Mouse (Mus musculus): ENCODE data around the gene Gm49361.

Gm49361 gene

DNA sequence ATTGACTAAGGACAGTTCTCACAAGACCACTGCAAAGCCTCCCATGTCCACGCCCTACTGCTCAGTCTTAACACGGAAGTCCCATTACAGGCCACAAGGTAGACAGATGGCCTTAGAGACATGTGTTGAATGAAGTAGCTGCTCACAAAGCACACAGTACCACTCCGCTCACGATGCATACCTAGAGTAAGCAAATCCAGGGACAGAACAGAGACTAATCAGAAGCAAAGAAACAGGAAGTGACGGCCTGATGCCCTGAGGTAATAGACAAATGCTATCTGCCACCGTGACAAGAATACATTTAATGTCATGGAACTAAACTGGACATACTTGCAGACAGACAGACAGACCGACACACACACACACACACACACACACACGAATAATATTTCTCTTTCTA lies 5.3 kb downstream of the Gm49361 start:
- POLR2A ChIA-PET: interaction anchor here in 2 of 4 experiments (0.6 to 1.4 kb wide), 3 partner anchors 8 to 47 kb away, joined by 3 to 5 read pairs (median 3); no protein-coding TSS in a partner anchor
- CTCF ChIA-PET: no interaction called here

DNA sequence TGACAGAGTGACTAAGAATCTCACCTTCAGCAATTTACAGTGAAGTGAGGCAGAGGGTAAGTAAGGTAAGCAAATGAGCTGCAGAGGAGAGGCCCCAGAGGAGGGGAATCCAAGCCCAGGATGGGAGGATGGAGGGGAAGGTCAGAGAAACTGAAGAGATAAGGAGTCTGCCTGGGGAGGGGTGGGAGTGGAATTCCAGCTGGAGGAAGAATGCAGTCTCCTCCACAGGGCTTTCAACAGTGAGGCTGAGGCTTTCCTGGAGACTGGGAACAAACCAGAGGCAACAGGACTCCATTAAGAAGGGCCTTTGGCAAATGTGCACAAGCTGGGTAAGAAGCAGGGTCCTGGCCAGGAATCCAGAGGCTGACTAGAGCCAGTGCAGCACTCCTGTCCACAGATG lies 8.8 kb downstream of the Gm49361 start:
- ChIA-PET POLR2A (interaction anchor here in 1 of 4 experiments (0.6 to 2.0 kb wide), 5 partner anchors 11 to 176 kb away, joined by 3 to 7 read pairs (median 4); no protein-coding TSS in a partner anchor), CTCF (interaction anchor here in 2 of 4 experiments (0.5 to 1.1 kb wide), 2 partner anchors 265 to 302 kb away, joined by 3 to 4 read pairs; no protein-coding TSS in a partner anchor)

DNA sequence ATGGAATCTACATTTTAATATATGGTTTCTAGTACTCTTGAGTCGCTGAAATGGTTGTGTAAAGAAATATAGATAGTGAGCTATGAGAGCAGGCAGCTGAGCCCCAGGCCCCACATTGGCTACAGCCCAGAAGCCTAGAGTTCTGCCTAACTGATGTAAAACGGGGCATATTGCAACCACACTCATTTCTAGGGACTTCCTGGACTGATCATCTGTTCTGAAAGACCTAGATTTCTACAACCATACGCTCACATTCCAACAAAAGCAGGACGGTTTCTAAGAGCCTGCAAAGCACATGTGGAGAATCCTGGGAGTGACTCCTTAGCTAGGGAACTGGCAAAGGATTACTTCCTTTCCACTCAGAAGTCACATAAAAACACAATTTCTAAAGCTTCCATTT lies 9.8 kb downstream of the Gm49361 start:
- ChIA-PET POLR2A (interaction anchor here in 3 of 4 experiments (0.6 to 2.0 kb wide), 6 partner anchors 8 to 62 kb away, joined by 3 to 8 read pairs (median 4); partner anchors contain the start of gene Sap18 (in 1 of the 3)), CTCF (no interaction called here)

DNA sequence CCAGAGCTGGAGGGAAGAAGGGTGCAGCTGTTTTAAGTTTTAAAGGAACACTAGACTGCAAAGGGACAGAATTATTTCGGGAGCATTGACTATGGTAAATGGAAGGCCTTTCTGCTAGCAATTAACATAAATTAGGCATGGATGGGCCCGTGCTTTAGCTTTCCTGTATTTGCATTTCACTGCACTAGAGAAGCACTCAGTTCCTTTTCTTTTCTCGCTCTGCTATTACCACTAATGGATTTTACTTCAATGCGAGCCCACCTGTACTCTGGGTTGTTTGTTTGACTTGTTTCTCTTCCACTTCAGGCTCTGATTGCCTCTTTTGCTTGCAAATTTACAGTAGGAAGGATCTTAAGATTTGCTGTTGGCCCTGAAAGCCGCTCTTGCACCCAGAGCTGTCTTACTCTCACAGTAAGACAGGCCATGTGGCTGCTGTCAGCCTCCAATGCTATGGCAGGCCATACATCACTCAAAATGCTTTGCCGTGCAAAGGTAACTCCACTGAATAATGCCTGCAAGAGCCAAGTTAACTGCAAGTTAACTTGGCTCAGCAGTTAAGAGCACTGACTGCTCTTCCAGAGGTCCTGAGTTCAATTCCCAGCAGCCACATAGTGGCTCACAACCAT lies 13.1 kb downstream of the Gm49361 start:
- ChIA-PET POLR2A (interaction anchor here (0.7 to 2.8 kb wide), 24 partner anchors 8 to 187 kb away, joined by 3 to 23 read pairs (median 3); partner anchors contain the start of genes Sap18 (in 2 of the 4) and Zdhhc20 (in 1 of the 4)), CTCF (interaction anchor here in 1 of 4 experiments (0.7 kb wide), 1 partner anchor 75 kb away, joined by 3 read pairs; no protein-coding TSS in a partner anchor)

DNA sequence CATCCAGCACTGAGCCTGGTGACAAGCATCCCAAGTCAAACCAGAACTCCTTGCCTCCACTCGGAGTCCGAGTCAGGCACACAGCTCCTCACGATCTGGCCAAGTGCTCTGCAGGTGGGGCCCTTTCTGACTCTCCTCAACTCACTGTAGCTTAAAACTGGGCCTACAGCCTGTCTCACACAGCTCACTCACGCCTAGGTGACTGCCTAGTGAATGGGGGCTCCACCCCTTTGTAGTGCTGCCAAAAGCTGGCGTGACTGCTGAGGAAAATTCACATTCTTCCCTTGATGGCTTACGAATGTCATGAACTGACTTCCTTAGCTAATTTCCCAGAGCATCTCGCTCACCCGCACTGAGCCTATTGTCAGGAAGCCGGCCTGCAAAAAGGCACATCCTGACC lies 15.4 kb downstream of the Gm49361 start:
- ChIA-PET CTCF (no interaction called here), POLR2A (interaction anchor here in 1 of 4 experiments (1.0 to 1.5 kb wide), 7 partner anchors 11 to 65 kb away, joined by 3 to 5 read pairs (median 4); partner anchors contain the start of gene Xpo4)

DNA sequence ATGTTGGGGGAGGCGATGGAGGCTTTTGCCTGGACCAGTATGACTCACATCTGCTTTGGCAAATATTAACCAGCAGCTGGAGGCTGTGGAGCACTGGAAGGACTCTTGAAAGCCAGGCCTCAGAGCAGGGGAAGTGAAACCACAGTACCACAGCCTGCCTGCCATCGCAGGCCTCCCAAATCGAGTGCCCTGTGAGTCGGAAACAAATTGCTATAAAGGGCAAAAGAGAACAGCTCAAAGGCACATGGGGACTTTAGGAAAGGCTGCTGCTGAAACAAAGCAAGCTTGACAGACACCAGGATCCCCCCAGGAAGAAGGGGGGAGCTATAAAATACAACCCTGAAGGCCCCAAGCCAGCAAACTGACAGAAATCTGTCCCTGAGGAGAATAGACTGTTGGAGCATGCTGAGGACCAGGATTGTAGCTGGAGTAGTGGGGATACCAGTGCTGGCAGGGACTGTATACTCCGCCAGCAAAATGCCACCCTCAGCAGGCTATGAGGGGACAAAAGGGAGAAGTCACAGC lies 15.9 kb downstream of the Gm49361 start:
- POLR2A ChIA-PET: interaction anchor here in 3 of 4 experiments (0.5 to 1.5 kb wide), 10 partner anchors 11 to 160 kb away, joined by 3 to 7 read pairs (median 4); partner anchors contain the start of genes Xpo4 (in 1 of the 3) and Zdhhc20 (in 1 of the 3)

DNA sequence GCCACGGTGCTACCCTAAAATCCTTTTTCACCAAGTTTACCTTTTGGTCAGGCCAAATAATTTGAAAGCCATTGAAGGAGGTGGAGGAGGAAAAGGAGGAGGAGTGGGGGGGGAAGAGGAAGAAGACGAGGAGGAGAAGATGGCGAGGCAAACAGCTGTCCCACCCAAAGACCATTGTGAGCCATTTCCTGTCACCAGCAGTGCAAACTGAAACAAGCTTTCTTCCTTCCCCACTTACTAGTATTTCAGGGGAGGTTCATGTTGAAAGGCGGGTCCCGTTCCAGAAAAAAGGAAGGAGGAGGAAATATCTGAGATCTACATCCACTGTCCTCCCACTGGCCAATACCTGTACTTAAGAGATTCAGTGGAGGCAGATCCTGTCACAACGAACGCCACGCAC lies 16.5 kb downstream of the Gm49361 start:
- ChIA-PET CTCF (no interaction called here), POLR2A (interaction anchor here in 3 of 4 experiments (0.5 to 1.3 kb wide), 5 partner anchors 12 to 161 kb away, joined by 3 to 7 read pairs (median 4); partner anchors contain the start of genes Xpo4 (in 1 of the 3) and Zdhhc20 (in 1 of the 3))

More for the DNA sequence above, 15.9 kb downstream of the Gm49361 start:
- CTCF ChIA-PET: no interaction called here

DNA sequence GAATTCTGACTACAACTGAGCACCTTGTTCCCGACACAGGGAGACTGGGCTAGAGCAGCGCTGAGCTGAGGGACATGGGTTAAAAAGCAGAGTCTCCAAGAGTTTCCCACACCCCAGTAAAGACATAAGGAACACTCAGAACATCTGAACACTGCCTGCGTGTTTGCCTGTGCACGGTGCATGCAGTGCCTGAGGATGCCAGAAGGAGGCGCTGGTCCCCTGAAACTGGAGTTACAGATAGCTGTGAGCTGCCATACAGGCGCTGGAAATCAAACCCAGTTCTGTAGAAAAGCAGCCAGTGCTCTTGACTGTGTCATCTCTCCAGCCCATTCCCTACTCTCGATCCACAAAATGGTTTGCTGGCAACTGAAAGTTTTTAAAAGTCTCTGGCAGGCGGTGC lies 19.7 kb downstream of the Gm49361 start:
- POLR2A ChIA-PET: interaction anchor here in 2 of 4 experiments (0.6 to 1.8 kb wide), 4 partner anchors 10 to 19 kb away, joined by 3 to 4 read pairs (median 4); no protein-coding TSS in a partner anchor
- CTCF ChIA-PET: interaction anchor here (0.5 to 1.3 kb wide), 21 partner anchors 10 to 440 kb away, joined by 3 to 15 read pairs (median 4); partner anchors contain the start of gene Sap18 (in 1 of the 4)

DNA sequence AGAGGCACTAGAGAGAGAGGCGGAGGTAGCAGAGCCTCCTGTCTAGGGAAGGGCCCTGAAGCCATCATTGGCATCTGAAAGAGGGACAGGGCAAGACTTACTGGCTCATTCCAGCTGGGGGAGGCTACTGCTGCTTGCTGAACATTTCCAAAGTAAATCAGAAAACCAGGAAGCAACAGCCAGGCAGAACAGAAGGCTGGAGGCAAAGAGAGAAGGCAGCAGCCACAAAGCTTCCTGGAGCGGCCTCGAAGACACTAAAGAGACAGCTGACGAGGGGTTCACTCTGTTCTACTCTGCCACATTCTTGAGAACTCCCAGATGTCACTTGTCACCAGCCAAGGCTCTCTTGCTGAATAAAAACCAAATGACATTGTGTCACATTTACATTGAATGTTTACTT lies 21.4 kb downstream of the Gm49361 start:
- CTCF ChIA-PET: interaction anchor here in 1 of 4 experiments (1.1 kb wide), 1 partner anchor 30 kb away, joined by 3 read pairs; no protein-coding TSS in a partner anchor
- POLR2A ChIA-PET: no interaction called here

DNA sequence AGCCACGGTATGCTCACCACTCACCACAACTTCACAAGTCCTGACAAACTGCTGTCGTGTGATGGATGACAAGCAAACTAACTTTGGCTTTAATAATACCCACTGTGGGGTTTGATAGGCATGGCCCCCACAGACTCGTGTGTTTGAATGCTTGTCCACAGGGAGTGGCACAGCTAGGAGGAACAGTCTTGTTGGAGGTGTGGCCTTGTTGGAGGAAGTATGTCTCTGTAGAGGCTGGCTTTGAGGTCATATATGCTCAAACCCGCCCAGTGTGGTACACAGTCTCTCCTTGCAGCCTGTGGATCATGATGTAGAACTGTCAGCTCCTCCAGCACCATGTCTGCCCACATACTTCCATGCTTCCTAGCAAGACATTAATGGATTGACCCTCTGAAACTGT lies 27.7 kb downstream of the Gm49361 start:
- ChIA-PET CTCF (interaction anchor here in 1 of 4 experiments (0.6 kb wide), 1 partner anchor 10 kb away, joined by 3 read pairs; no protein-coding TSS in a partner anchor), POLR2A (no interaction called here)

DNA sequence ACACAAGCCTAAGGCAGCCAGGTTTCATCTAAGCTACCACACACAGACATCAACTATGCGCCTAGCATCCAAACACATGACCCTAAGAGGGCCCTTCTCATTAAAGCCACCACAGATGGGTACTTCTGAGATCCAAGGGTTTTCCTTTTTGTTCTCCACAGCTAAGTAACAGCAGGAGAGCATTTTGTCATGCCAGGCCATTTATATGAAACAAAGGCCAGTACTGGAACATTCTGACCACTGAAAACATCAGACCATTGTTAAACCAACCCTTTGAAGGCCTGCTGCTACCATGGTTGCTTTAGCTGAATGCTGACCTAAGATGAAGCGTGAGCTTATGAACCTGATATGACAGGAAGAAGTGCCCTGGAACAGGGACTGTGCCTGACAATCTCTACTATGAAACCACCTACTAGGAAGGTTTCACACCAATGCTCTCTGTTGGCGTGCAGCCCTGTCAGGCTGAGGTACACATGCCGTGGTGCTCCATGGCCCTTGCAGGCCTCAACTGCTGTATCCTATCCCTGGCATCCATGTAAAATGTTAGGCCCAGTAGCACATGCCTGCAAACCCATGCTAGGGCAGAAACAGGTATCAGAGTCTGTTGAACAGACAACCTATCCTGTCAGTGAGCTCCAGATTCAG lies 29.2 kb downstream of the Gm49361 start:
- CTCF ChIA-PET: interaction anchor here in 1 of 4 experiments (1.1 kb wide), 1 partner anchor 10 kb away, joined by 3 read pairs; no protein-coding TSS in a partner anchor
- POLR2A ChIA-PET: interaction anchor here in 2 of 4 experiments (0.5 to 3.9 kb wide), 2 partner anchors 12 to 19 kb away, joined by 8 to 14 read pairs; no protein-coding TSS in a partner anchor

DNA sequence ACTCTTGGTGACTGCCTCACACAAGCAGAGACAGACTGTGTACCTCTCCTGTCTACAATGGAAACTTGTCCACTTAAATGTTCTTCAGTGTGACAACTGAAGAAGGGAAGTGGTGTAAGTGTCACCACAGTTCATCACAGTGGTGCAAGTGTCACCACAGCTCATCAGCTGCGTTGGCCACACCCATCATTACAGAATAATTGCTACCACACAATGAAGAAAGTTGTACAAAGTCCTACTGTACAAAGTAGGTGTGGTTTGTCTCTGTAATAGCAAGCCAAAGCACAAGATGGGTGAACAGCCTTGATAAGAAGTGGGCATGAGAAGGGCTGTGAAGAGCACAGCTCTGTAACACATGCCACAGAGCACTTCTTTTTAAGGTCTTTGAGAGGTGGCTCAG lies 33.0 kb downstream of the Gm49361 start:
- POLR2A ChIA-PET: interaction anchor here in 1 of 4 experiments (0.8 to 1.7 kb wide), 2 partner anchors 113 to 120 kb away, joined by 3 to 4 read pairs; partner anchors contain the start of genes Mrpl57 and Ska3
- CTCF ChIA-PET: no interaction called here

DNA sequence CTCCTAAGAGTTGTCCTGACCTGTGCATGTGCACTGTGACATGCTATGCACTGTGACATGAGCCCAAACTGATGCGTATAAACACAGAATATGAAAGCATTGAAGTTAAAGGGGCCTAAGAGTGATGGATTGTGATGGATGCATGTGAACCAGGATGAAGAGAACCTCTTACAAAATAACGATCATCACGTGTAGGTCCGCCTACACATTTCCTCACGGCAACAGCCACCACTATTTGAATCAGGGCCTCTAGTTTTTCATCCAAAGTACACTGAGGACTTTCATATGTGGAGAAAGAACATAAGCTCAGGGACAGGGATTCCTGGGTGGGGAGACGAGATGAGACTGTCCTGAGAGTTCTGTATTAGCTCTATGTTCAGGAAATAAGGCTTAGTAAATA lies 34.8 kb downstream of the Gm49361 start:
- ChIA-PET CTCF (interaction anchor here in 3 of 4 experiments (0.8 to 1.4 kb wide), 4 partner anchors 12 to 22 kb away, joined by 3 to 5 read pairs (median 4); no protein-coding TSS in a partner anchor), POLR2A (interaction anchor here in 2 of 4 experiments (0.6 to 3.2 kb wide), 3 partner anchors 25 to 204 kb away, joined by 3 to 15 read pairs (median 5); partner anchors contain the start of gene Sap18 (in 1 of the 2))

DNA sequence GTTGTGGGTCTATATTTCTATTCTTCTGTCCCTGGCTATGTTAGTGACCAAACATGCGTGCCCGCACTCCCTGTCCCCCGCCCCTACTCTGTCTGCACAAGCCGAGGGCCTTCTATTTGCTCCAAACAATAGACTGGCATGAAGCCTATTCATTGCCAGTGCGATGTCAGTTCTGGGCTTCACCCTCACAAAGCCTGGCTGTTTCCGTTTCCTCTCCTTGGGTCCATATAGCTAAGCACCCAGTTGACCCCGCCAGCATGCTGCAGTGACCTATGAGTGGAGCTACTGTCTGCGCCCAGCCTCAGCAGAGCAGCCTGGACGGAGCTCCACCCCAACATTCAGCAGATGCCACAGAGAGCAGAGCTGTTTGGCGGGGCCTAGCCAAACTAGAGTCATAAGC lies 36.7 kb downstream of the Gm49361 start:
- ChIA-PET CTCF (no interaction called here), POLR2A (interaction anchor here in 1 of 4 experiments (0.6 to 3.2 kb wide), 5 partner anchors 18 to 122 kb away, joined by 3 to 15 read pairs (median 3); partner anchors contain the start of gene Sap18)

DNA sequence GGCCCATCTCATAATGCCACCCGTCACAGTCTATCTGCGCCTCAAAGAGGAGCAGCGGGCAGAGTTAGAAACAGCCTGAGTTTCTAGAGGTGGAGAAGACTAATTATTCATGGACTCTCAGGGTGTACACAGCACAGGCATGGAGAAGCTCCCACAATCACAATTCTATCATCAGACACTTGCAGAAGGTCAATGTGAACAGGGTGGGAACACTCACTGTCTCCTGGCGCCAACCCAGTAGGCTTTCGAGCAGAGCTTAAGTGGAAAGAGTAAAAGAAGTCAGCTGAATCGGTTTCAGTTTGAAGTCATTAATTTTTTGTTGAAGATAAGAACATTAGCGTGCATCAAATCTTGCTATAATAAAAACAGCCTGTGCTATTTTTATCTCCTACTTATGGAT lies 37.3 kb downstream of the Gm49361 start:
- CTCF ChIA-PET: interaction anchor here in 2 of 4 experiments (1.0 to 1.1 kb wide), 2 partner anchors 9 to 18 kb away, joined by 3 read pairs; no protein-coding TSS in a partner anchor
- POLR2A ChIA-PET: interaction anchor here in 1 of 4 experiments (0.8 to 3.2 kb wide), 5 partner anchors 17 to 184 kb away, joined by 3 to 15 read pairs (median 3); partner anchors contain the start of gene Sap18

DNA sequence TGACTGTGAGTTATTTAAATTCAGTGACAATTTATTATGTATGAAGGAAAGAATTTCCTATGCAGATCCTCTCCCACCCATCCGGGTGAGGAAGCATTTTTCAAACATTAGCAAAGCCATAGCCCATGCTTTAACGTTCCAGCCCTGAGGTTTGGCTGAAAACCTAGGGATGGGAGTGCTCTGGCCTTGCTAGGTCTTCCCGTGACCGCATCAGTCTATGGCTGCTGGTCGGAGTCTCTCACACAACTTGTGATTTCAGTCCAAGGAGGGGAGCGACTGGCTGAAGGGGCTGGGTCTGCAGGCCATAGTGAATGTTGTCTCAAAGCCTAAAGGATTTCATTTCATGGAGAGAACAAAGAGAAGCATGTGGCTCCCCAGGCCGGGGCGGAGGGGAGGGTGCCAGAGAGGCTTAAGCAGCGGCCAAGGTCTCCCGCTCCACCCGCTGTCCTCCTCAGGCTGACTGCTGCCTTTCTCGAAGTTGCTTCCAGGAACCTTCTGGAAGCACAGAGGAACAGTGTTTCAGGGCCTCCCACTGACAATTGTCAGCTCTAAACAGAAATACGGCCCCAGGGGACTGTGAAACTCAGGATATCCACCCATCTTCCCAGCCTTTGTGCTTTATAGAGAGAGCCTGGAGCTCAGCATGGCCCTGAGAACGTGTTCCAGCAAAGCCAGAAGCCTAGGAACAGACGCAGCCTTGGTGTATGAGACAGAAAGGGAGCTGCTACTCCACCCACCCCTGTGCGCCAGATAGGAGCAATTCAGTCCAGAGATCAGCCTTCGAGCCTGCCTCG lies 38.6 kb downstream of the Gm49361 start:
- ChIA-PET CTCF (interaction anchor here in 3 of 4 experiments (0.6 to 1.1 kb wide), 3 partner anchors 11 to 58 kb away, joined by 3 to 5 read pairs (median 3); no protein-coding TSS in a partner anchor), POLR2A (interaction anchor here in 3 of 4 experiments (0.6 to 1.8 kb wide), 8 partner anchors 9 to 186 kb away, joined by 3 to 7 read pairs (median 3); partner anchors contain the start of gene Zdhhc20 (in 1 of the 3))

DNA sequence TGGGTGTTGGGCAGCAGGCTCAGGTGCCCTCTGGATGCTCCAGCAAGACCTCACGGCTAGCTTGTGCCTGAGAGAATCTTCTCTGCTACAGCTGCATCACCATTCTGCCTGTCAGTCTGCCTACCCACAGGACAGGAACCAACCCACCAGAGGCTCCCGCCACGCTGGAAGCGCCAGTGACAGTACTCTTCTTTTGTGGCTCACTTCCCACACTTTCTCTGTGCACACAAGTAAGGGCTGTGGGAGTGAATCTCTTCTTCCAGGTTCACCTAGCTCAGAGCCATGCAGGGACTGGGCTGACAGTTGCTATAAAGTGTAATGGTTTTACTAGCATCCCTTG lies 39.2 kb downstream of the Gm49361 start:
- POLR2A ChIA-PET: interaction anchor here in 2 of 4 experiments (1.2 to 3.3 kb wide), 7 partner anchors 8 to 96 kb away, joined by 3 to 14 read pairs (median 5); no protein-coding TSS in a partner anchor
- CTCF ChIA-PET: no interaction called here
